Mouse (Mus musculus) CH12.LX (cell line): Measurements from ENCODE around the gene Espn. TPM values are rescaled to one million over a fixed set of nuclear protein-coding genes. Genes with fewer than 3 reads are reported as not detected.

ENCODE experiments used
- DNase-seq: peaks from one replicate; pipeline ENCODE4 v3.0.0-alpha.2; 2013; ENCODE audit errors: extremely low read depth
- H3K27ac ChIP-seq: 2 replicates; pipeline ENCODE4 v1.5.1; 2012; ENCODE audit warnings: low read depth, mild to moderate bottlenecking, control low read depth, moderate library complexity; ENCODE audit not compliant: insufficient read depth
- H3K27me3 ChIP-seq: replicated peaks from 2 replicates; pipeline ENCODE3; 2012; ENCODE audit warnings: inconsistent platforms
- H3K36me3 ChIP-seq, 2 experiments: replicated peaks in 1 of 2; 2 replicates each; pipeline versions ENCODE3 to v1.6.1; 2012; ENCODE audit warnings: inconsistent platforms in 1 of 2, low read length in 1 of 2, mild to moderate bottlenecking in 1 of 2, mixed read lengths in 1 of 2, moderate library complexity in 1 of 2; ENCODE audit not compliant: control insufficient read depth in 1 of 2, insufficient read depth in 1 of 2
- H3K4me1 ChIP-seq, 2 experiments: 2 replicates each; pipeline ENCODE4 v1.6.1; 2012; ENCODE audit warnings: inconsistent platforms in 1 of 2, moderate library complexity in 1 of 2; ENCODE audit not compliant: insufficient read depth in 2 of 2, control insufficient read depth in 1 of 2
- H3K4me2 ChIP-seq: 2 replicates; pipeline ENCODE4 v1.6.1; 2012; ENCODE audit warnings: low read depth, mild to moderate bottlenecking, control low read depth; ENCODE audit not compliant: poor library complexity, insufficient read depth, severe bottlenecking
- H3K4me3 ChIP-seq, 3 experiments: fragments of 150-350 bp in 1 of 3; sonication (generic) in 1 of 3; replicated peaks in 1 of 3; 2 replicates each; pipeline versions ENCODE3 to v1.5.1; 2011 to 2012; ENCODE audit warnings: low read depth in 2 of 3, low read length in 2 of 3, mild to moderate bottlenecking in 2 of 3, moderate library complexity in 2 of 3, control low read depth in 1 of 3, improper control_type of control experiment in 1 of 3, inconsistent platforms in 1 of 3, mixed read lengths in 1 of 3; ENCODE audit not compliant: poor library complexity in 1 of 3
- H3K79me2 ChIP-seq: replicated peaks from 2 replicates; pipeline ENCODE4 v1.6.1; 2012; ENCODE audit warnings: mild to moderate bottlenecking, moderate library complexity; ENCODE audit not compliant: control insufficient read depth, poor library complexity, insufficient read depth, severe bottlenecking; ENCODE audit errors: extremely low read depth
- H3K9ac ChIP-seq: 2 replicates; pipeline ENCODE4 v1.6.1; 2012; ENCODE audit warnings: low read depth, mild to moderate bottlenecking, control low read depth, moderate library complexity; ENCODE audit not compliant: insufficient read depth
- H3K9me3 ChIP-seq: replicated peaks from 2 replicates; pipeline ENCODE3; 2012; ENCODE audit warnings: low read length, inconsistent platforms, mixed read lengths
- CHD2 ChIP-seq: IDR thresholded peaks from 2 replicates; pipeline ENCODE4 v1.6.1; 2011; ENCODE audit warnings: low read length, improper control_type of control experiment
- CTCF ChIP-seq, 2 experiments: IDR thresholded peaks in 1 of 2; conservative IDR thresholded peaks in 1 of 2; 2 replicates each; pipeline ENCODE4 v1.5.1; 2011 to 2012; ENCODE audit warnings: low read depth in 2 of 2, low read length in 2 of 2, improper control_type of control experiment in 1 of 2, inconsistent platforms in 1 of 2, mild to moderate bottlenecking in 1 of 2, moderate library complexity in 1 of 2
- ELF1 ChIP-seq: IDR thresholded peaks from 2 replicates; pipeline ENCODE4 v1.6.1; 2014; ENCODE audit warnings: low read depth, mild to moderate bottlenecking, inconsistent platforms, low read length, improper control_type of control experiment
- EP300 ChIP-seq: IDR thresholded peaks from 2 replicates; pipeline ENCODE4 v1.6.1; 2011; ENCODE audit warnings: low read length, improper control_type of control experiment
- JUND ChIP-seq: conservative IDR thresholded peaks from 2 replicates; pipeline ENCODE4 v1.6.1; 2011; ENCODE audit warnings: low read depth, low read length, improper control_type of control experiment
- KAT2A ChIP-seq: IDR thresholded peaks from 2 replicates; pipeline ENCODE4 v1.6.1; 2012; ENCODE audit warnings: low read length, improper control_type of control experiment, inconsistent platforms; ENCODE audit not compliant: insufficient replicate concordance
- MEF2A ChIP-seq: IDR thresholded peaks from 2 replicates; pipeline ENCODE4 v1.6.1; 2014; ENCODE audit warnings: low read depth, mild to moderate bottlenecking, inconsistent platforms, low read length, improper control_type of control experiment, borderline replicate concordance
- MYC ChIP-seq: IDR thresholded peaks from 2 replicates; pipeline ENCODE4 v1.6.1; 2011; ENCODE audit warnings: low read depth, mild to moderate bottlenecking, improper control_type of control experiment, low read length
- NRF1 ChIP-seq: IDR thresholded peaks from 2 replicates; pipeline ENCODE4 v1.6.1; 2014; ENCODE audit warnings: low read depth, mild to moderate bottlenecking, inconsistent platforms, low read length, improper control_type of control experiment, moderate library complexity
- POLR2A ChIP-seq: IDR thresholded peaks from 2 replicates; pipeline ENCODE4 v1.6.1; 2011; ENCODE audit warnings: low read depth, mild to moderate bottlenecking, improper control_type of control experiment, low read length
- SMC3 ChIP-seq: IDR thresholded peaks from 2 replicates; pipeline ENCODE4 v1.6.1; 2011; ENCODE audit warnings: low read depth, low read length, improper control_type of control experiment
- TCF12 ChIP-seq: IDR thresholded peaks from 2 replicates; pipeline ENCODE4 v1.6.1; 2014; ENCODE audit warnings: low read depth, mild to moderate bottlenecking, inconsistent platforms, low read length, improper control_type of control experiment
- dilution Hi-C: fragments of 300-500 bp; cut with MboI; formaldehyde crosslinking; loops from 2 replicates; pipeline ENCODE4 v1.14.3; 2020; ENCODE audit warnings: low sequenced_read_pairs; ENCODE audit not compliant: extremely low pct_unique_long_range_greater_than_20kb, extremely low pct_ligation_motif_present
- in situ Hi-C: fragments of 300-500 bp; cut with MboI; formaldehyde crosslinking; loops from 3 replicates; pipeline ENCODE4 v1.14.3; 2019; ENCODE audit warnings: low sequenced_read_pairs, low pct_ligation_motif_present, low pct_unique_long_range_greater_than_20kb, mixed read lengths
- polyA plus RNA-seq: library from polyadenylated mRNA; unstranded; fragments of >175 nt; gene quantifications from 2 replicates; pipeline ENCODE4 v1.2.1, GENCODE M21; 2012; ENCODE audit warnings: low read depth; ENCODE audit not compliant: insufficient read length
- total RNA-seq, 2 experiments: library from RNA; depleted of rRNA; stranded (reverse); fragments of 300-350 nt in 1 of 2; fragments of >200 nt in 1 of 2; gene quantifications; 2 replicates each; pipeline ENCODE4 v1.2.3; 2012 to 2014

Espn gene
- total and polyA plus RNA-seq, 3 experiments = 0.25 TPM; not detected in 2

GRCm38 (mm10) chr4:152182205-152182604 lies 30.0 kb upstream of the Espn start:
- Histone ChIP-seq H3K9me3 (no peaks in the 10 kb centered on the region), H3K9ac (no peak overlapping the region), H3K27ac (no peak overlapping the region), H3K4me1 (peaks cover 17 to 51% of the 10 kb centered on the region in 2 experiments), H3K27me3 (no peaks in the 10 kb centered on the region), H3K4me2 (no peak overlapping the region), H3K36me3 (peaks cover 4 to 39% of the 10 kb centered on the region in 2 experiments), H3K79me2 (peaks cover 13% of the 10 kb centered on the region; the same call in 1 of the 2 replicates), H3K4me3 (no peak overlapping the region)
- TF ChIP-seq SMC3 (no peak), ELF1 (no peak), POLR2A (no peak), CTCF (conservative IDR thresholded peaks at IDR 0.05 in 1 of 2, IDR thresholded peaks at IDR 0.05 in 1 of 2; ENCODE audit: low read depth in 2 of 2, low read length in 2 of 2) (no peak), MEF2A (no peak), KAT2A (no peak), NRF1 (no peak), TCF12 (no peak), MYC (no peak), CHD2 (no peak)
- dilution Hi-C loops (no loop called here), in situ Hi-C loops (no loop called here)
- no peak for DNase-seq

- TF ChIP-seq EP300 = no peak
- no peak for TF ChIP-seq JUND
- no peak for TF ChIP-seq ELF1
- TF ChIP-seq, all 38 proteins: peak for 0
- no peak overlapping the region for H3K4me3 ChIP-seq
- H3K79me2 ChIP-seq = peaks cover 13% of the 10 kb centered on the region; the same call in 1 of the 2 replicates
- no peak overlapping the region for H3K4me2 ChIP-seq
- dilution Hi-C loops (no loop called here), in situ Hi-C loops (loop anchor here (5.0 to 10.0 kb wide), 2 partner anchors 32 to 255 kb away; no protein-coding TSS in a partner anchor)
- no peak for DNase-seq
- no peak overlapping the region for H3K9ac ChIP-seq
- no peak overlapping the region for H3K27ac ChIP-seq
- peaks cover 4 to 39% of the 10 kb centered on the region in 2 experiments for H3K36me3 ChIP-seq
- peaks cover under 1 to 39% of the 10 kb centered on the region in 2 experiments; a peak in 3 of 4 replicates for H3K4me1 ChIP-seq
- no peaks in the 10 kb centered on the region for H3K27me3 ChIP-seq
- H3K9me3 ChIP-seq = no peaks in the 10 kb centered on the region
Measured at GRCm38 (mm10) chr4:152179946-152180660, 27.9 kb upstream of the Espn start.
